Mouse (Mus musculus) lung, postnatal 0 days (tissue): ENCODE measurements around the gene Fgf11.

ENCODE experiments used
- CTCF ChIP-seq: IDR thresholded peaks from 2 replicates; pipeline ENCODE4 v1.5.1; 2016; ENCODE audit warnings: antibody characterized with exemption, mild to moderate bottlenecking
- EP300 ChIP-seq: IDR thresholded peaks from 2 replicates; pipeline ENCODE4 v1.6.1; 2016; ENCODE audit warnings: antibody characterized with exemption, mild to moderate bottlenecking, control low read depth

DNA sequence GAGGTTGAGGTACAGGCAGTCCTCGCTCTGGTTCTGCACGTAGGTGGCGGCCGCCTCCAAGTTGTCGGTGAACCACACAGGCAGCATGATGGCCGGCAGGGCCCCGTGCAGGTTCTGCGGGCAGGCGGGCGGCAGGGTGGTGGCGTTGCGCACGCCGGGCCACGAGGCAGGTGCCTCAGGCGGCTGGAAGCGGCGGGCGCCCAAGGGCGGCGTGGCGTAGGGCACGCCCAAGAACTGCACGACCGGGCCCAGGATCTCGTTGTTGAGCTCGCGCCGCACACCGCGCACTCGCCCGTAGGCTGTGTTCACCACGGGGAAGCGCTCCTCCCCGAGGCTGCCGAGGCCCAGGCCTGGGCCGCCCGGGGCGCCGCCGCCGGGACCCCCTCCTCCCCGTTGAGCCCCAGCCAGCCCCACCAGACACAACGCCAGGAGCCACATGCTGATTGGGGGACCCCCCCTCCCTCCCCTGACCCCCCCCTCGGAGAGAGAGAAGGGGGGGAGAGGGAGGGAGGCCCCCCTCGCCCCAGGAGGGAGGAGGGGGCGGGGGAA lies 32.4 kb upstream of the Fgf11 start:
- TF ChIP-seq CTCF (no peak), EP300 (no peak)
